Mouse (Mus musculus): Measurements from ENCODE around the gene Insl3.

Gene Insl3

GRCm38 (mm10) chr8:71689028-71689427, at the start of gene Insl3:
TSS of gene Insl3 (plus strand) at chr8:71689214.
- no peak for DNase-seq (ENCODE audit: low read depth, low spot score)

DNA sequence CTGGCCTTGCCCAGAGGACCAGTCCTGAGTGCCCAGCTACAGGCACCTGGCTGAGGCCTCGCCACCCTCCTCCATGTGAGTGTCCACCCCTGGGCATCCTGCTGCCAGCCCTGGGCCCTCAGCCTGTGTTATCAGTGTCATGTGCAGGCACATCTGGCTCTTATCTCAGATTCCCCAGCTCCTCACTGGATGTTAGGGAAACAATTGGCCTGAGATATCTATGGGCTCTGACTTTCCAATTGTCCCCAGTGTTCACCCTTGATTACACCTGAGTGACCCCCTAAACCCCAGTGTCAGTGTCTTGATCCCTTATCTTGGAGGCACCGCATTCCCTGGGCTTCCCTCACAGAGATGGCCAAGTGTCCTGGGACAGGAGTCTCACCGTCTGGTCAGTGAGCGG, 49.7 kb upstream of the Insl3 start:
- no peak for DNase-seq (ENCODE audit: low read depth, low spot score)

DNA sequence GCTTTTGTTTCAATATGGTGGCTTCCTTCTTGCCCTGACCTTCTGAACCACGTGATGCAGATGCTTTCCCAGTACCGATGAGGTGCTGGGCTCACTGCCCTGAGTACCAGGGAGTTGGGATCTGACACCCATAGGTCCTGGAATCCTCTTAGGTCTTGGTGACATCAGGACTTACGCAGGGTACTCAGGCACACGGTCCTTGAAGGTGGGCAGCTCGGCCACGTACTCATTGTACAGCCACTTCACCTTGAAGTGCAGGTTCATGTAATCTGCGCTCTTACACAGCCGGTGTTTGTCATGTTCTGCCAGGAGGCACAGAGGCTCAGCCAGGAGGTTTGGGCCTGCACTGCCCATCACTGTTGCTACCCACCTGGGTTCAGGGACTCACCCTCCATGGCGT, 43.5 kb upstream of the Insl3 start:
- no peak for DNase-seq (ENCODE audit: low read depth, low spot score)

DNA sequence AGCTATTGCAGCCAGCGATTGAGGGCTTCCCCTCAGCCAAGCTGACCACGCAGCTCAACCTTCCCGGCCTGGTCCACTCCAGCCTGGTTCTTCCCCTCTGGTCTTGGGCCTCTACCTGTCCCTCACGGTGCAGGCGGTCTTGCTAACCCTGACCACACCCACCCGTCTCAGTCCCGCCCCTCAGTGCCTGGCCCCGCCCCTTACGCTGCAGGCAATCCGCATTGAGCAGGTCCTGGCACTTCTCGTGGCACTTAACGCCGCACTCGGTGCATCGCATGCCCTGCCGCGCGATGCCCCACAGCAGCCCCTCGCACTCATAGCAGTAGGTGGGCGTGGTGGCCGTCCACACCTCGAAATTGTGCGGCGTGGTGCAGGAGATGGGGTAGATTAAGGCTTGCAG, 34.4 kb upstream of the Insl3 start:
- DNase-seq (ENCODE audit: low read depth, low spot score): no peak

GRCm38 (mm10) chr8:71657816-71658215, 31.2 kb upstream of the Insl3 start:
- no peak for DNase-seq (ENCODE audit: low read depth, low spot score)

- DNase-seq (ENCODE audit: low read depth, low spot score): no peak
These were observed 30.4 kb upstream of the Insl3 start for GRCm38 (mm10) chr8:71658515-71659049.

GRCm38 (mm10) chr8:71659751-71660150, 29.3 kb upstream of the Insl3 start:
- no peak for DNase-seq (ENCODE audit: low read depth, low spot score)

GRCm38 (mm10) chr8:71660325-71661120, 28.5 kb upstream of the Insl3 start:
- peak; percentile 69 for DNase-seq (ENCODE audit: low read depth, low spot score)

- DNase-seq (ENCODE audit: low read depth, low spot score): no peak
These were observed 23.5 kb upstream of the Insl3 start for GRCm38 (mm10) chr8:71665331-71666130.

DNA sequence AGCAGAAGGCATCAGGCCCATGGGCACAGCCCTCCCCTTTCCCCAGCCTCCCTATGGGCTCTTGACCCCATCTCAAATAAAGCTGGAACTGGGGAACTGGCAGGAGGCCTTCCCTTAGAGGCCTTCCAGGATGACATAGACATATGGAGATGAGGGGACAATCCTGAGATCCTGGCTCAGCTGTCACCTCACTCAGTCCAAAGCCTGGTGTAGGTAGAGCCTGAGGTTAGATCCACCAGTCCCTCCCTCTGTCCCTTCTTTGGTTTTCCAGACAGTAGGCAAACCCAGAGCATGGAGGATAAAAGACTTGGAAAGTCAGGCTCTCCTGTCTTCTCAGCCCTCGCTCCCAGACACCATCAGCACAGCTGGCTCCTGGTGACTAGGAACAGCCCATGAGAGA, 22.2 kb upstream of the Insl3 start:
- no peak for DNase-seq (ENCODE audit: low read depth, low spot score)

DNA sequence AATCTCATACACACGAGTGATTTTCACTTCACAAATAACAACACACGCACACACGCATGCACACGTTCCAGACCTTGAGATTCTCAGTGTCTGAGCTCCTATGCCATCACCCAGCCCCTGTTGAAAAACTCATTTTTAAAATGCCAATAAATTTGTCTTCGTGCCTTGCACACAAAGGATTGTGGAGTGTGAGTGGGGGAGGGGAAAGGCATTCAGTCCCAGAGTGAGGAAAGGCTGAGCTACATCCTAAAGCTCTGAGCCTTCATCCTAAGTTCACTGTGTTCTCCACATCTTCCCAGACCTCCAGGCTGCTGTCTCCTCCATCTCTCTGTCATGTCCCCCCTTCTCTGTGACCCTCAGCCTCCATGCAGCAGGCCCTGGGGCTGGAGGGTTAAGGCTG, 21.8 kb upstream of the Insl3 start:
- DNase-seq (ENCODE audit: low read depth, low spot score): no peak

DNA sequence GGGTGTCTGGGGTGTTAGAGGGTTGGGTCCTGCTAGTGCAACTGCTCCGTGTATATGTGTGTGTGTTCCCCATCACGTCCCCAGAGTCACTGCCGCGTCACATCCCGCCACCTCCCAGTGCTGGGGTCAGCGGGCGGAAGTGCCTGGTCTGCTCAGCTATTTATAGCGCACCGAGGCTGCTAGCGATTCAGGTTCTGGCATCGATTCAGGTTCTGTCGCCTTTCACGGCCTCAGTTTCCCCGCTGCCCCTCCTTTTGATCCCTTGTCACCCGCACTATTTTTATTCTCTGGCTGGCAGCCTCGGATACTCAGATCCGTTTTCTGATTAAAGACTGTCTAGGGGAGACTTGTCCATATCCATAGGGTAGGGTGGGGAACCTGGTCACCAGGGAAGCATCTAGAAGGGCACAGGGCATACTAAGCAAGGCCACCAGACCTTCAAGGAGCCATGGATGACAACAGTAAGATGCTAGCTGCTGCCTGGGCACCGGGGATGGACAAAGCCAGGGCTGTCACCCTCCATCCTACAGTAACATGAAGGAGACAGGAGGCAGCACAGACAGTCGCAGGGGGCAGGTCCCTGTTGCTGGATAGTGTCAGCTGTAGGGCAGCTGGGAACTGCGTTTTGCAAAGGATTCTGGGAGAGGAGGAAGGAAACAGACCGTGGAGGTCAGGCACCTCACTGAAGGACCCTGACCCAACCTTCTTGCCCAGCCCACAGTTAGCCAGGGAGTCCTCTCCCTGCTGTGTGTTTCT, 20.6 kb upstream of the Insl3 start:
- no peak for DNase-seq (ENCODE audit: low read depth, low spot score)

GRCm38 (mm10) chr8:71670198-71670597, 18.8 kb upstream of the Insl3 start:
- no peak for DNase-seq (ENCODE audit: low read depth, low spot score)

- no peak for DNase-seq (ENCODE audit: low read depth, low spot score)
These were observed 18.1 kb upstream of the Insl3 start for GRCm38 (mm10) chr8:71670621-71671548.

DNA sequence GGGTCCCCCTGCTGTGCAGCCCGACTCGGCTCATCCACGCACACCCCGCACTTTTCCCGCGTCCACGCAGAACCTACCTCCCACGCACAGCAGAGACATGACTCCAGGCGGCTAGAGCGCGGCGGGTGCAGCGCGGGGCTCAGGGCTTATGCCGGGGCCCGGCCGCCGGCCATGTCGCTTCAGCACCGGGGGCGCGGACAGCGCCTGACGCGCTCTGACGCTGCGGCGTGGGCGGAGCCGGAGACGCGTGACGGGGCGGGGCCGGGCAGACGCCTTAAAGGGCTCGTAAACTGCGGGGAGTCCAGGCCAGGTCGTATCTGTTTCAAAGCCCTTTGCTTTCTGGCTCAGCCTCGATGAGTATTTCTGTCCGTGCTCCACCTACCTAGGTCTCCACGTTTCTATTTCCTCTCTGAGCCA, 17.5 kb upstream of the Insl3 start, which contains the start of gene Unc13a:
TSS of gene Unc13a (minus strand) at position 209 of the 417 bp plus-strand sequence.
- DNase-seq (ENCODE audit: low read depth, low spot score): peak; percentile 83

DNA sequence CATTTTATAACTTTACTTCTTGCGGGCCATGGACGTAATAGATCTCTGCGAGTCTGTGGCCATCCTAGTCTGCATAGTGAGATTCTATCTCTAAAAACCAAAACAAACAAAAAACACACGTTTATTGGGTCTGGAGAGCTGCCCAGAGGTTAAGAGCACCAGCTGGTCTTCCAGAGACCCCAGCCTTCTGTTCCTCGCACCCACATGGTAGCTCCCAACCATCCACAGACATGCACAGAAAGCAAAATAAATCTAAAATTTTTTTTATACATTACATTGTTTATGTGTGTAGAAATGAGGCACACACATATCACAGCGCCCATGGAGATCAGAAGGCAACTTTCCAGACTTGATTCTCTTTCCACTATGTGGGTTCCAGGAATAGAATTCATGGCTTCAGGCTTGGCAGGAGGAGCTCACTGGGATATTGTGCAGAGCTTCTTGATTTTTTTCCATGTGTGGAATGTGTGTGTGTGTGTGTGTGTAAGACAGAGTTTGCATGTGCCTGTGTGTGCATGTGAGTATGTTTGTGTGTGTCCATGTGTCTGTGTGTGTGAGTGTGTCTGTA, 16.8 kb upstream of the Insl3 start:
- no peak for DNase-seq (ENCODE audit: low read depth, low spot score)

GRCm38 (mm10) chr8:71674071-71674470, 14.9 kb upstream of the Insl3 start:
- DNase-seq (ENCODE audit: low read depth, low spot score): no peak

DNA sequence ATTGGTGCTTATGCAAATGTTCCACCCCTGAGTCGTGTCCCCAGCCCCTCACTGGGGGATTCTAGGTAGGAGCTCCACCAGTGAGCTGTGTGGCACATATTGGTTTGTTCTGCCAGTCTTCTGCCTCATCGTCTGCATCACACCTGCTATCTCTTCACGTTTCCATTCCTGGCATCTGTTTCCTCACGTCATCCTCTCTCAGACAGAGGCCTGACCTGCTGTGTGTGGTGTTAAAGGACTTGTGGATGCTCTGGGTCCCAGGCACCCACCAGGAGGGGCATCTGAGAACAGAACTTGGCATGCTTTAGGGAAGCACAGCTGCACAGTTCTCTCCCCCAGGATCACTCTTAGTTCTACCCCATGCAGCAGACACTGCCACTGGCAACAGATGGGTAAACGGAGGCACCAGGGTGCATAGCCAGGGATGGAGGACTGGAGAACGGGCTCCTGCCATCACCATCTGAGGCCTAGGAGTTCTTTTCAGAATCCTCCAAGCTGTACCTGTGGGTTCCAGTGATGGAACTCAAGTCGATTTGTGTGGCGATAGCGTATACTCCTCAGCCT, 13.5 kb upstream of the Insl3 start:
- DNase-seq (ENCODE audit: low read depth, low spot score): no peak

- DNase-seq (ENCODE audit: low read depth, low spot score): peak; percentile 46
These were observed 12.8 kb upstream of the Insl3 start, which contains the start of gene Jak3 for GRCm38 (mm10) chr8:71676020-71676741. TSS of gene Jak3 (plus strand) at chr8:71676296.

Measured in skeletal muscle tissue, adult 2 months (tissue).